Mouse (Mus musculus) yolk sac, embryonic 10.5 days (tissue): ENCODE results near the gene Ercc1.

Source experiments
- DNase-seq: peaks from one replicate; pipeline ENCODE4 v3.0.0-alpha.2; 2017; ENCODE audit warnings: low spot score

The Ercc1 gene

GRCm38 (mm10) chr7:19368380-19368779 lies 23.8 kb downstream of the Ercc1 start:
- peak; percentile 45 for DNase-seq

- no peak for DNase-seq
Measured at GRCm38 (mm10) chr7:19369823-19370425, 25.3 kb downstream of the Ercc1 start.

- no peak for DNase-seq
Measured at GRCm38 (mm10) chr7:19373367-19373766, 28.8 kb downstream of the Ercc1 start.

GRCm38 (mm10) chr7:19375368-19375767 lies 30.8 kb downstream of the Ercc1 start:
- DNase-seq, result no peak

DNA sequence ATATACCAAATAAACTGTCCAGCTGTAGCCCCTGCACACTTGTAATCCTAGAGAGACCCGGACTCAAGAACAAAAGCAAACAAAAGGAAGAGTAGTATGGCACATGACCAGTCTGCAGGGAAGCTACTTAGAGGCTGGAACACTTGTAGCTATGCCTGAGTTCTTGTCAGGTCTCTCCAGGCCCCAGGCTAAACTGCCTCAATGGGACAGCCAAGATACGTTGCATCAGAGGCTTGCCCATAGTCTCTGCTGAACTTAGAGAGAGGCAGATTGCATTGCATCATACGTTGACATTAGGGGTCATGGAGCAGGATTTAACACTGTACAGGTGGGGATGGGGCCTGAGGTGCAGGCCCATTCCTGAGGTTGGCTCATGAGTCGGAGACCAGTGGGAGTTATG lies 31.4 kb downstream of the Ercc1 start:
- DNase-seq, result no peak

DNA sequence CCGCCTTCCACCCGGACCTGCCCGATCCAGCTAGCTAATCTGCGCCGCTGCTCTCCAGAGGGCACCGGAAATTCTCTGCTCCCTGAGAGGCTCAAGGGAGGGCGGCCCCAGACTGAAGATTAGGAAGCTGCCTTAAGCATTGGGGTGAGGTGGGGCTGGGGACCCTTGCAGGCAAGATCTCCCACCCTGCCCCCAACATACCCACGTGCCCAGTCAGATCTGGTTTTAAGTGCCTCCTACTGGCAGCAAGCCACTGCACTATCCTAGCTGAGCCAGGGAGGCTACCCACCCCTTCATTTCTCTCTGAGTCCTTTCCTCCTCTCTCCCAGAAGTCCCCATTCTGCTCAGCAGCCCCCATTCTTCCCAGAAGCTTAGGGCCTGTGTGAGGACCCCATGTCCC lies 33.5 kb downstream of the Ercc1 start:
- no peak for DNase-seq

DNA sequence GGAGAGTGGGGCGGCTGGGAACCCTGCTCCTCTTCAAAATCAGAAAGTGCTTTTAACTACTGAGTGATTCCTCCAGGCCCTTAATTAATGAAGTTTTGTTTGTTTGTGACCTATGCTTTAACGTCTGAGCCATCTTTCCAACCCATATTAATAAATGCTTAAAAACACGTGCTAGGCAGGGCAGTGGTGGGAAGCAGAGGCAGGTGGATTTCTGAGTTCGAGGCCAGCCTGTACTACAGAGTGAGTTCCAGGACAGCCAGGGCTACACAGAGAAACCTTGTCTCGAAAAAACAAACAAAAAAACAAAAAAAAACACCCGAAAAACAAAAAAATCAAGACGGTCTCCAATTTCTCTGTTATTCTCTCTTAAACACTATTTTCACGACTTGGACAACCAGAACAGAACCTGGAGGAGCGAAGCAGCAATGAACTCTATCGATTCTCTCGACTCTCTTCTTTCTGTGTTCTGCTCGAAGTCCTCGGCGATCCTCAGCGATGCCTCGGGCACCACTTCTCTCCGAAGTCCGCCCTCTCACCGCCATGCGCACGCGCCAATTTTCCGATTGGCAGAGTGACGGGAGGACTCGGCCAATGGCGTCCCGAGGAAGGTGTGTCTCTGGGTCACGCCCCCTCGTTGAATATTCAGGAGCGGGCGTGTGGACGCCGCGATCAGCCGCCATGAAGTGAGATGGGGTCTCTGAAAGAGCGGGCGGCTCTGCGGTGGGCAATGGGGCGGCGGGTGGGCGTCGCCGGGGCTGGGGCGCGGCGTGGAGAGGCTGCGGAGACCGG lies 37.0 kb downstream of the Ercc1 start, which contains the start of gene Ercc2:
Gene Ercc2, plus strand, starts transcription at position 634 of the 789 bp plus-strand sequence.
- DNase-seq, result peak; percentile 98

DNA sequence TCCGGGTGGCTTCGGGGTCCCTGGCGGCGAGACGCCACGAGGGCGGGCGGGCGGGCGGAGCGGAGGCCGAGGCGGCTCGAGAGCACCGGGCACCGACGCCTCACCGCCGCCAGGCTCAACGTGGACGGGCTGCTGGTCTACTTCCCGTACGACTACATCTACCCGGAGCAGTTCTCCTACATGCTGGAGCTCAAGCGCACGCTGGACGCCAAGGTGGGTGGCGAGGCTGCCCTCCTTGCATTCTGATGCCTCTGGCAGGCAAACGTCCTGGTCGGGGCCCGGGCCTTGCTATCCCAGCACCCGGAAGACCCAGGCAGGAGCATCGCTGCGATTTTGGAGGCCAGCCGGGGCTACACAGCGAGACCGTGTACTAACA lies 37.6 kb downstream of the Ercc1 start:
- no peak for DNase-seq

DNA sequence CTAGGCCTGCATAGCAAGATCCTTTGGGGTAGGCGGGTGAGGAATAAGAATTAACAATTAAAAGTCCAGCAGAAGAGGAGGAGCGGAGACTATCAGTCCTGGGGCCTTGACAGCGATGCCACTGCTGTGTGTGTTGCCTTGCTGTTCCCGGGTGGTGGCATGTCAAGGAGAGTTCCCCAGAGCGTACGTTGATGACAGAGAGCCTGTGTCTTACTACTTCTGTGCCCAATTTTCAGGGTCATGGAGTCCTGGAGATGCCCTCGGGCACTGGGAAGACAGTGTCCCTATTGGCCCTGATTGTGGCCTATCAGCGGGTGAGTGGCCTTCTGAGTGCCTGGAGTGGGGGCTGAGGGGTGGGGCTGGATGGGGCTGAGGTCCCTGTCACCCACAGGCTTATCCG lies 39.1 kb downstream of the Ercc1 start:
- no peak for DNase-seq

GRCm38 (mm10) chr7:19388699-19389413 lies 44.3 kb downstream of the Ercc1 start:
- no peak for DNase-seq

DNA sequence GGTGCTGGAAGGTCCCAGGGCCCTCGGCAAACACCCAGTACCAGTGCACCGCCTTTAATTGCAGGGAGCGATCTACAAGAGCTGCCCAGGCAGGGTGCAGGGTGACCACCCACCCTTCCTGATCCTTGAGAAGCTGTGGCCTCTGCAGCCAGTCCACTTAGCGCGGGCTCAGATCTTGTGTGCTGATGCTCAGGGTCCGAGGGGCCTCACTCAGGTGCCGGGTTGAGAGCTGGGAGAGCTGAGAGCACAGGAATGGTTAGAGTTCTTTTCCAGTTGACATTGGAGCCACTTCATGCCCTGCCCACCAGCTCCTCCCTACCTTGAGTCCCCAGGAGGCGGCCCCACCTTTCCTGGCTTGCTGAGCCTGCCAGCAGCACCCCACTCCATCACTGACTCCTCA lies 49.9 kb downstream of the Ercc1 start:
- no peak for DNase-seq

DNA sequence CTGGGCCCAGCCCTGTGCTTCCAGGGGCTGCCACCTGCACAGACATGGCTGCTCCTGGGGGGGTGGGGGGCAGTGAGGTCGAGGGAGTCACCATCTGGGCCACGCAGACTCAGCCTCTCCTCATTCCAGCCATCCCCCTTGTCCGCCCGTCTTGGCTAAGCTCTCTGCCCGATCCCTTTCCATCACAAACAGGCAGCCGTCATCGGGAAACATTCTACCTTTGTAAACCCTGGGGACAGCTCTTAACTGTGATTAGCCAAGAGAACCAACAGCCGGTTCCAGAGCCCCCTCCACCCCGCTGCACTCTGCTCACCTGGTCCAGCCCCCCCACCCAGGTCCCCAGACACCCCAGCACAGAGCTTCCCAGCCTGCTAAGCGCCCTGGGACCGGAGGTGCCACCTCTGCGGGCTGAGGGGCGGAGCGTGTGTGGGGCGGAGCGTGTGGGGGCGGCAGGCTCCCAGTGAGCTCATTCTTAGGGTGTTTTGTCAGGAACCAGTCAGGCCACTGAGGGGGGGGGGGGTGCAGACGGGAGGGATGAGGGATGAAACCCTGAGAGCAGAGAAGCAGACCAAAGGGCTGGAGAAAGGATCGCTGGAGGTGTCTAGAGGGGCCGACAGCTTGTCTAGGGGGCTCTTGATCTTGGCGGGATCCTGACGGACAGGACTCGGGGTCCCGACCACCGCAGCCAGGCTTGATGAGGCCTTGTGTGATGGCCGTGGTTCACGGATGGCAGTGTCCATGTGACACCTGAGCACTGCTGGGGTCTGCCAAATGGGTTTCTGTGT lies 55.1 kb downstream of the Ercc1 start:
- peak; percentile 17 for DNase-seq

- no peak for DNase-seq
Measured at GRCm38 (mm10) chr7:19400946-19401345, 56.4 kb downstream of the Ercc1 start.

GRCm38 (mm10) chr7:19402535-19403112 lies 58.0 kb downstream of the Ercc1 start:
- DNase-seq, result no peak

- DNase-seq, result peak; percentile 87
Measured at GRCm38 (mm10) chr7:19403731-19404296, 59.2 kb downstream of the Ercc1 start, which contains the start of gene Klc3. Gene Klc3 (minus strand): TSS chr7:19404104.

DNA sequence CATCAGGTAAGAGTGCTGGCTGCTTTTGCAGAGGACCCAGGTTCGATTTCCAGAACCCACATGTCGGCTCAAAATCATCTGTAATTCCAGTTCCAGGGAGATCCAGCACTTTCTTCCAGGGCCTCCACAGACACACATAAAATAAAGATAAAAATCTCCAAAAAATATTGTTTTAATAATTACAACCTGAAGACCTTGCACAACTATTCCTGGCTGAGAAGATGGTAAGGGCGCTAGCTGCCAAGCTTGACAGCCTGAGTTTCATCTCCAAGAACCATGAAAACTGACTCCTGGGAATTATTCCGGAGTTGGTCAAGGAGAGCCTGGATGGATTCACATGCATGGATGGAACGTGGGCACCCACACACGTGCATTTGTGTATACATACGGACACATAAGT lies 59.9 kb downstream of the Ercc1 start, which contains the start of gene Ckm:
Gene Ckm, plus strand, starts transcription at position 301 of the 400 bp plus-strand sequence.
- DNase-seq, result no peak

GRCm38 (mm10) chr7:19405417-19405816 lies 60.8 kb downstream of the Ercc1 start:
- peak; percentile 74 for DNase-seq
